Mouse (Mus musculus): ENCODE measurements at regions not wholly inside any gene's neighbourhood (a gene's known extent, or its start where the extent isn't known, plus 50 kb on each side); places are given as distances from the start of the nearest gene placed in this dataset.
A peak's percentile ranks its signal among the peaks of the same experiment; 100 is the strongest.

DNA sequence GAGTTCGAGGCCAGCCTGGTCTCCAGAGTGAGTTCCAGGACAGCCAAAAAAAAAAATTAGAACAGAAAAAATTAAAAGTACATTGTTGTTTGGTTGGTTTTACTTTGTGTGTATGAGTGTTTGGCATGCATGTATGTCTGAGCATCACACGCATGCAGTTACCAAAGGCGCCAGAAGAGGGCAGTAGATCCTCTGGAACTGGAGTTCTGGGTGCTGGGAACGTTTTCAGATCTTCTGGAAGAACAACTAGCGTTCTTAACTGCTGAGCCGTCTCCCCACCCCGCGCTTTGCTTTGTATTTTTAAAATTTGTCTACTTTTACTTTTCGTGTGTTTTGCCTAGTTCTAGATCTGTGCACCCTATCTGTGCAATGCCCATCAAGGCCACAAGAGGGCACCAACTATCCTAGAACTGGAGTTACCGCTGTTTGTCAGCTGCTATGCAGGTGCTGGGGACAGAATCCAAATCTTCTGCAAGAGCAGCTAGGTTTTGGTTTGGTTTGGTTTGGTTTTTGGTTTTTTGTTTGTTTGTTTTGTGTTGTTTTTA lies 76.9 kb downstream of the 1700080O16Rik start:
- DNase-seq (ENCODE audit: low read depth, low spot score), result peak; percentile 32
- TF ChIP-seq CTCF (IDR thresholded peaks at IDR 0.05 in 2 of 3, conservative IDR thresholded peaks at IDR 0.05 in 1 of 3; ENCODE audit: control insufficient read depth in 1 of 3, insufficient read depth in 1 of 3, low read depth in 2 of 3, low read length in 3 of 3, poor library complexity in 1 of 3, severe bottlenecking in 1 of 3), result peak; percentile 46 to 51 (median 47); a peak in 5 of 6 replicates
- peak; percentile 16; the same call in 1 of the 2 replicates for TF ChIP-seq RAD21 (IDR thresholded peaks at IDR 0.05; ENCODE audit: low read depth, low read length)
- no peak for TF ChIP-seq BHLHE40 (IDR thresholded peaks at IDR 0.05; ENCODE audit: borderline replicate concordance, low read depth, low read length)
- no peaks in the 10 kb centered on the region for H3K36me3 ChIP-seq (ENCODE audit: control insufficient read depth in 1 of 2, insufficient read depth in 2 of 2, low read length in 2 of 2)

DNA sequence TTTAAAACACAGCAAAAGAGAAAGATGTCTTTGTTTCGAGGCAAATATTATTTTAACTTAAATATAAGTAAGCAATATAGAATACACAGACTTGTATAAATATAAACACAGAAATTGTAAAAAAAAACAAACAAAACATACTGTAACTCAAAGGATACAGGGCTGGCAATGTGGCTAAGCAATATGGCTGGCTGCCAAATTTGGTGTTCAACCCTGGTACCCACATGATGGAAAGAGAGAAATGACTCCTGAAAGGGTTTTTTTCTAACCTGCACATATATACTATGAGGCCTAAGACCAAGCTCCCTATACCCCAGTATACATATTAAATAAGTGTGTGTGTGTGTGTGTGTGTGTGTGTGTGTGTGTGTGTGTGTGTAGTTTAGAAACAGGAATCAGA lies 79.9 kb downstream of the 1700080O16Rik start:
- H3K36me3 ChIP-seq (ENCODE audit: control insufficient read depth in 1 of 2, insufficient read depth in 2 of 2, low read length in 2 of 2), result no peaks in the 10 kb centered on the region
- H3K4me1 ChIP-seq (ENCODE audit: control insufficient read depth in 1 of 2, insufficient read depth in 2 of 2, low read length in 2 of 2), result no peaks in the 10 kb centered on the region
- DNase-seq (ENCODE audit: low read depth, low spot score), result no peak
- no peak overlapping the region for H3K9ac ChIP-seq (ENCODE audit: control insufficient read depth, low read depth, low read length, poor library complexity, severe bottlenecking)
- H3K4me3 ChIP-seq (ENCODE audit: control insufficient read depth in 1 of 2, insufficient read depth in 1 of 2, low read depth in 2 of 2, low read length in 2 of 2), result no peak overlapping the region
- H3K27me3 ChIP-seq (ENCODE audit: control insufficient read depth in 1 of 2, insufficient read depth in 2 of 2, low read length in 2 of 2), result no peaks in the 10 kb centered on the region
- TF ChIP-seq RCOR1 (IDR thresholded peaks at IDR 0.05; ENCODE audit: low read depth, low read length) (no peak), POLR2A (IDR thresholded peaks at IDR 0.05; ENCODE audit: control insufficient read depth in 1 of 2, insufficient read depth in 1 of 2, low read depth in 1 of 2, low read length in 2 of 2, poor library complexity in 1 of 2) (no peak), POLR2AphosphoS5 (IDR thresholded peaks at IDR 0.05; ENCODE audit: borderline replicate concordance, low read depth, low read length) (no peak), USF1 (IDR thresholded peaks at IDR 0.05; ENCODE audit: low read depth, low read length) (no peak), MAFK (IDR thresholded peaks at IDR 0.05; ENCODE audit: borderline replicate concordance, low read depth, low read length) (no peak), BHLHE40 (IDR thresholded peaks at IDR 0.05; ENCODE audit: borderline replicate concordance, low read depth, low read length) (no peak), USF2 (IDR thresholded peaks at IDR 0.05; ENCODE audit: borderline replicate concordance in 1 of 2, insufficient read depth in 1 of 2, low read depth in 1 of 2, low read length in 2 of 2) (no peak)
- H3K79me2 ChIP-seq (ENCODE audit: control insufficient read depth, insufficient read depth, low read length, poor library complexity), result no peaks in the 10 kb centered on the region
- no peaks in the 10 kb centered on the region for H3K9me3 ChIP-seq (replicated peaks; ENCODE audit: insufficient read depth, low read length)
- H3K27ac ChIP-seq (ENCODE audit: control insufficient read depth, low read depth, low read length), result no peak overlapping the region

More for the DNA sequence above, 76.9 kb downstream of the 1700080O16Rik start:
- H3K27ac ChIP-seq (ENCODE audit: control insufficient read depth, low read depth, low read length), result no peak overlapping the region
- no peak overlapping the region for H3K9ac ChIP-seq (ENCODE audit: control insufficient read depth, low read depth, low read length, poor library complexity, severe bottlenecking)
- H3K9me3 ChIP-seq (replicated peaks; ENCODE audit: insufficient read depth, low read length), result no peaks in the 10 kb centered on the region
- H3K79me2 ChIP-seq (ENCODE audit: control insufficient read depth, insufficient read depth, low read length, poor library complexity), result no peaks in the 10 kb centered on the region
- H3K4me3 ChIP-seq (ENCODE audit: control insufficient read depth in 1 of 2, insufficient read depth in 1 of 2, low read depth in 2 of 2, low read length in 2 of 2), result no peak overlapping the region
- no peaks in the 10 kb centered on the region for H3K4me1 ChIP-seq (ENCODE audit: control insufficient read depth in 1 of 2, insufficient read depth in 2 of 2, low read length in 2 of 2)
- no peaks in the 10 kb centered on the region for H3K27me3 ChIP-seq (ENCODE audit: control insufficient read depth in 1 of 2, insufficient read depth in 2 of 2, low read length in 2 of 2)

DNA sequence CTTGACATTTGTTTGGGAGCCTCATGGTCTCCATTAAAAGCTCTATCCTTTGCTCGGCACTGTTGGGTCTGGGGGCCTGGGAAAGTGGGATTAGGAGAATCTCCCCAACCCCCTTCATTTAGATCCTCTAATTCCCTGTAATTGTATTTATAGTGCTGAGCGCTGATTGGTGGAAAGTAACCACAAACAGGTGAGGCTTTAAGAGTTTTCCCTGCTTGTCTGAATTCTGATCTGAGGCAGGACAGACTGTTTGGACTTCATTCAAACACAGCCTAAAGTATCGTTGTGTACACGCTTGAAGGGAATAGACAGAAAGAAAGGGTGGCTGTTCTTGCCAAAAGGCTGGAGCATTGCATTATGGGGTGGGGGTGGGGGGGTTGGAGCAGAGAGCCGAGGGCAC lies 85.1 kb upstream of the Usp26 start:
- Histone ChIP-seq H3K27ac (ENCODE audit: control insufficient read depth, low read depth, low read length) (no peak overlapping the region), H3K79me2 (ENCODE audit: control insufficient read depth, insufficient read depth, low read length, poor library complexity) (no peaks in the 10 kb centered on the region), H3K9me3 (replicated peaks; ENCODE audit: insufficient read depth, low read length) (no peaks in the 10 kb centered on the region), H3K4me1 (ENCODE audit: control insufficient read depth in 1 of 2, insufficient read depth in 2 of 2, low read length in 2 of 2) (no peaks in the 10 kb centered on the region), H3K4me3 (ENCODE audit: control insufficient read depth in 1 of 2, insufficient read depth in 1 of 2, low read depth in 2 of 2, low read length in 2 of 2) (no peak overlapping the region), H3K27me3 (ENCODE audit: control insufficient read depth in 1 of 2, insufficient read depth in 2 of 2, low read length in 2 of 2) (no peaks in the 10 kb centered on the region), H3K36me3 (ENCODE audit: control insufficient read depth in 1 of 2, insufficient read depth in 2 of 2, low read length in 2 of 2) (no peaks in the 10 kb centered on the region), H3K9ac (ENCODE audit: control insufficient read depth, low read depth, low read length, poor library complexity, severe bottlenecking) (no peak overlapping the region)
- TF ChIP-seq TCF12 (IDR thresholded peaks at IDR 0.05; ENCODE audit: low read depth, low read length) (no peak), MYB (IDR thresholded peaks at IDR 0.05; ENCODE audit: low read depth, low read length) (no peak), ZNF384 (IDR thresholded peaks at IDR 0.05; ENCODE audit: low read depth, low read length) (no peak), RCOR1 (IDR thresholded peaks at IDR 0.05; ENCODE audit: low read depth, low read length) (no peak), POLR2A (IDR thresholded peaks at IDR 0.05; ENCODE audit: control insufficient read depth in 1 of 2, insufficient read depth in 1 of 2, low read depth in 1 of 2, low read length in 2 of 2, poor library complexity in 1 of 2) (no peak), ETS1 (IDR thresholded peaks at IDR 0.05; ENCODE audit: low read depth, low read length) (no peak), ZC3H11A (IDR thresholded peaks at IDR 0.05; ENCODE audit: low read depth, low read length) (no peak), UBTF (IDR thresholded peaks at IDR 0.05; ENCODE audit: borderline replicate concordance, insufficient read depth, low read depth, low read length) (no peak), ZMIZ1 (IDR thresholded peaks at IDR 0.05; ENCODE audit: low read depth, low read length) (no peak), E2F4 (IDR thresholded peaks at IDR 0.05; ENCODE audit: borderline replicate concordance, low read depth, low read length) (no peak)
- no peak for DNase-seq (ENCODE audit: low read depth, low spot score)
